Mouse (Mus musculus) bone marrow, adult 2 months (tissue): ENCODE results near the gene Sytl2.

Source experiments
- CTCF ChIP-seq: fragments of 200-500 bp; IDR thresholded peaks from 2 replicates; pipeline ENCODE4 v1.5.1; 2011; ENCODE audit warnings: low read length, control low read depth; ENCODE audit not compliant: control insufficient read depth, insufficient read depth
- POLR2A ChIP-seq: fragments of 200-500 bp; IDR thresholded peaks from 2 replicates; pipeline ENCODE4 v1.6.1; 2011; ENCODE audit warnings: low read depth, mild to moderate bottlenecking, control low read depth, low read length, borderline replicate concordance; ENCODE audit not compliant: control insufficient read depth

DNA sequence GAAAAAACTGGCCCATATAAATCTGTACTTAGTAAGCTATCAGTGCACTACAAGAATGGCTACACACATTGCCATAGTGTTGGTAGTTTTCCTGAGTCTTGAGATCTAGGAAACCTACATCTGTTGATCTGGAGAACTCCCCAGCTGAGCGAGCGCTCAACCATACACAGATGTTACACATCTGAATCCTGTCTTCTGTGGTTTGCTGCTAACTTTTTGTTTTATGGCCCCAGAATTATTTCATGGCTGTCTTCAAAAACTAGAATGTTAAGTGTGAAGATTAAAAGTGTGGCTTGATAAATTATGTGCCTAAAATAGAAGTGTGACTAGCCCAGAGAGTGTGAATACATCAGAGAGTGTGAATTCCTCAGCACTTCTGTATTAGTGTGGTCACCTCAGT lies 82.4 kb downstream of the Sytl2 start:
- TF ChIP-seq CTCF (no peak), POLR2A (no peak)
